Mouse (Mus musculus) CD4-positive naive resting alpha-beta T cell, adult 57 days (primary cell): ENCODE data around the gene Slc22a5. TPM values are rescaled to one million over a fixed set of nuclear protein-coding genes. Genes with fewer than 3 reads are reported as not detected.

Source experiments
- total RNA-seq: library from RNA; stranded (reverse); gene quantifications from one replicate; pipeline ENCODE4 v1.2.4, GENCODE M21; 2023

Gene Slc22a5
- 15.2 TPM for total RNA-seq

GRCm38 (mm10) chr11:53891505-53892451 is at the start of gene Slc22a5:
Gene Slc22a5, minus strand, starts transcription at chr11:53891660.

GRCm38 (mm10) chr11:53858761-53859580 is 32.5 kb downstream of the Slc22a5 start, which contains the start of gene Gm12216:
Gene Gm12216, minus strand, starts transcription at chr11:53859256.

Other genes with a start within 250 kb of the Slc22a5 start
- 22.8 TPM for gene Rad50, start 184.3 kb downstream of the Slc22a5 start, total RNA-seq
- gene Il5, start 170.9 kb downstream of the Slc22a5 start, total RNA-seq, result not detected
- gene Irf1, start 121.6 kb downstream of the Slc22a5 start, total RNA-seq, result 380 TPM
- gene Gm17334, start 118.5 kb downstream of the Slc22a5 start, total RNA-seq, result 0.89 TPM
- 13.7 TPM for gene Gm12216, start 32.4 kb downstream of the Slc22a5 start, total RNA-seq
- 0.83 TPM for gene Slc22a21, start 88.7 kb upstream of the Slc22a5 start, total RNA-seq
- gene Slc22a4, start 136.4 kb upstream of the Slc22a5 start, total RNA-seq, result not detected
- 41.4 TPM for gene Pdlim4, start 177.4 kb upstream of the Slc22a5 start, total RNA-seq
- gene P4ha2, start 208.4 kb upstream of the Slc22a5 start, total RNA-seq, result 6.7 TPM